Mouse (Mus musculus): ENCODE data around the gene Fzr1.

Fzr1 gene

GRCm38 (mm10) chr10:81401521-81402226, 23.4 kb upstream of the Fzr1 start:
- DNase-seq, result no peak

- DNase-seq, result no peak
These were observed 22.8 kb upstream of the Fzr1 start for GRCm38 (mm10) chr10:81401205-81401520.

GRCm38 (mm10) chr10:81400371-81401204, 22.3 kb upstream of the Fzr1 start:
- DNase-seq, result no peak

GRCm38 (mm10) chr10:81399798-81400308, 21.5 kb upstream of the Fzr1 start:
- DNase-seq, result no peak

- DNase-seq, result no peak
These were observed 21.0 kb upstream of the Fzr1 start for GRCm38 (mm10) chr10:81399296-81399695.

GRCm38 (mm10) chr10:81396749-81397148, 18.4 kb upstream of the Fzr1 start:
- no peak for DNase-seq

- DNase-seq, result no peak
These were observed 17.5 kb upstream of the Fzr1 start for GRCm38 (mm10) chr10:81395865-81396264.

- DNase-seq, result peak; percentile 51 to 81
These were observed 16.8 kb upstream of the Fzr1 start for GRCm38 (mm10) chr10:81395127-81395526.

GRCm38 (mm10) chr10:81393456-81394063, 15.2 kb upstream of the Fzr1 start:
- peak in 1 of 2 experiments; percentile 47 for DNase-seq

GRCm38 (mm10) chr10:81392781-81393185, 14.5 kb upstream of the Fzr1 start, which contains the start of gene Smim24:
TSS of gene Smim24 (plus strand) at chr10:81393051.
- no peak for DNase-seq

- DNase-seq, result no peak
These were observed 14.0 kb upstream of the Fzr1 start for GRCm38 (mm10) chr10:81392270-81392669.

GRCm38 (mm10) chr10:81390678-81390965, 12.3 kb upstream of the Fzr1 start:
- no peak for DNase-seq

- DNase-seq, result peak; percentile 56 to 74
These were observed 11.7 kb upstream of the Fzr1 start for GRCm38 (mm10) chr10:81389801-81390677.

GRCm38 (mm10) chr10:81389373-81389772, 11.1 kb upstream of the Fzr1 start:
- DNase-seq, result no peak

- DNase-seq, result no peak
These were observed 10.3 kb upstream of the Fzr1 start, which contains the start of gene Gm48552 for GRCm38 (mm10) chr10:81388505-81389055. TSS of gene Gm48552 (plus strand) at chr10:81389005.

GRCm38 (mm10) chr10:81387716-81388115, 9.4 kb upstream of the Fzr1 start:
- no peak for DNase-seq

GRCm38 (mm10) chr10:81385603-81386306, 7.4 kb upstream of the Fzr1 start:
- DNase-seq, result no peak

- DNase-seq, result no peak
These were observed 6.3 kb upstream of the Fzr1 start for GRCm38 (mm10) chr10:81384605-81384982.

- DNase-seq, result peak; percentile 94 to 99
These were observed 5.7 kb upstream of the Fzr1 start, which contains the start of the genes Dohh and Gm48551 for GRCm38 (mm10) chr10:81383802-81384604. TSS of gene Dohh (plus strand) at chr10:81384428. TSS of gene Gm48551 (plus strand) at chr10:81384466.

- no peak for DNase-seq
These were observed 3.7 kb upstream of the Fzr1 start for GRCm38 (mm10) chr10:81382039-81382438.

All from spleen, adult 18-20 months (tissue).